Mouse (Mus musculus) intestine, postnatal 0 days (tissue): Measurements from ENCODE around the gene Pcdh15. TPM values are rescaled to one million over a fixed set of nuclear protein-coding genes. Genes with fewer than 3 reads are reported as not detected.

Source experiments
- ATAC-seq: fragments of 200-750 bp; cut with Nextera tagmentation; 2 replicates; pipeline ENCODE4 v1.8.0; 2017; ENCODE audit warnings: mild to moderate bottlenecking, moderate TSS enrichment, moderate library complexity
- H3K27ac ChIP-seq: fragments of 300-500 bp; sonication (generic); 2 replicates; pipeline ENCODE4 v1.5.1; 2014; ENCODE audit warnings: mild to moderate bottlenecking, low read depth, low read length, moderate library complexity
- H3K27me3 ChIP-seq: fragments of 300-500 bp; sonication (generic); replicated peaks from 2 replicates; pipeline ENCODE4 v1.6.1; 2014; ENCODE audit warnings: low read length, mixed read lengths; ENCODE audit not compliant: control insufficient read depth, insufficient read depth
- H3K36me3 ChIP-seq: fragments of 300-500 bp; sonication (generic); 2 replicates; pipeline ENCODE4 v1.6.1; 2014; ENCODE audit warnings: mild to moderate bottlenecking, moderate library complexity; ENCODE audit not compliant: control insufficient read depth, insufficient read depth
- H3K4me1 ChIP-seq: fragments of 300-500 bp; sonication (generic); replicated peaks from 2 replicates; pipeline ENCODE4 v1.6.1; 2014; ENCODE audit warnings: antibody characterized with exemption, low read length, mixed read lengths; ENCODE audit not compliant: control insufficient read depth, insufficient read depth
- H3K4me2 ChIP-seq: fragments of 300-500 bp; sonication (generic); replicated peaks from 2 replicates; pipeline ENCODE4 v1.6.1; 2014; ENCODE audit warnings: low read depth, mild to moderate bottlenecking, moderate library complexity
- H3K4me3 ChIP-seq: fragments of 300-500 bp; sonication (generic); 2 replicates; pipeline ENCODE4 v1.5.1; 2014; ENCODE audit warnings: low read depth, low read length
- H3K9ac ChIP-seq: fragments of 300-500 bp; sonication (generic); 2 replicates; pipeline ENCODE4 v1.6.1; 2014; ENCODE audit warnings: mild to moderate bottlenecking, low read depth, low read length
- H3K9me3 ChIP-seq: fragments of 300-500 bp; sonication (generic); 2 replicates; pipeline ENCODE4 v1.6.1; 2016; ENCODE audit warnings: mixed run types; ENCODE audit not compliant: control insufficient read depth
- CTCF ChIP-seq: sonication (generic); IDR thresholded peaks from 2 replicates; pipeline ENCODE4 v1.5.1; 2016; ENCODE audit warnings: low read depth, mild to moderate bottlenecking, control low read depth, antibody characterized with exemption, moderate library complexity
- WGBS: fragments of 180-500 bp; shearing (Covaris S2); extraction: QIAGEN DNeasy Blood & Tissue Kit; methylation state at CpG from one replicate; pipeline ENCODE4 v1.1.7; 2014; 5-methylcytosine and 5-hydroxymethylcytosine counted together
- polyA plus RNA-seq: library from polyadenylated mRNA; unstranded; fragments of >200 nt; fragmentation: Nextera tagmentation; extraction: Ambion mirVana; gene quantifications from 2 replicates; pipeline ENCODE4 v1.2.1, GENCODE M21; 2015

The Pcdh15 gene
- polyA plus RNA-seq, 1 experiment from 2014 or later, result 0.61 TPM

DNA sequence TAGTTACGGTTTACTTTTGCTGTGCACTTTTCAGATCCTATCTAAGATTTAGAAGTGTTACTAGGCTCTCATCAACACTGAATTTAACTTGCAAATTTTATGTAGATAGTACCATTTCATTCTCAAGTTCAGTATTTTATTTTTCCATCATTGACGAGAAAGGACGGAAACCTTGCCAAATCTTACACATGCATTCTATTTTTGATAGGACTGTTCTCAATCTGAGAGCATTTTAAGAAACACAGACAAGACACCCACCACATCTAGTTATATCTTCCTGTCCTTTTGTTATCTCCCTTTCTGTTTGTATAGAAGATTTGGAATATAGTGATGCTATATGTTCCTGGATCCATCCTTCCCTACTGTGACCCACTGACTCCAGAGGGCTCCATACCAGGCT is 332.2 kb downstream of the Pcdh15 start:
- H3K4me1 ChIP-seq, result no peaks in the 10 kb centered on the region
- H3K9me3 ChIP-seq, result no peaks in the 10 kb centered on the region
- H3K27ac ChIP-seq, result no peak overlapping the region
- H3K9ac ChIP-seq, result no peak overlapping the region
- no peak overlapping the region for H3K4me2 ChIP-seq
- H3K27me3 ChIP-seq, result no peaks in the 10 kb centered on the region
- H3K4me3 ChIP-seq, result no peak overlapping the region
- 81% methylated on average over 3 of the region's 3 CpGs for WGBS
- no peaks in the 10 kb centered on the region for H3K36me3 ChIP-seq
- TF ChIP-seq CTCF, result no peak
- ATAC-seq, result no peak

GRCm38 (mm10) chr10:73484082-73484481 is 384.9 kb downstream of the Pcdh15 start:
- 56% methylated on average over 2 of the region's 2 CpGs for WGBS
- Histone ChIP-seq H3K4me1 (no peaks in the 10 kb centered on the region), H3K4me3 (no peak overlapping the region), H3K36me3 (no peaks in the 10 kb centered on the region), H3K9me3 (no peaks in the 10 kb centered on the region), H3K27ac (no peak overlapping the region), H3K9ac (no peak overlapping the region), H3K27me3 (no peaks in the 10 kb centered on the region), H3K4me2 (no peak overlapping the region)
- TF ChIP-seq CTCF, result no peak
- no peak for ATAC-seq

DNA sequence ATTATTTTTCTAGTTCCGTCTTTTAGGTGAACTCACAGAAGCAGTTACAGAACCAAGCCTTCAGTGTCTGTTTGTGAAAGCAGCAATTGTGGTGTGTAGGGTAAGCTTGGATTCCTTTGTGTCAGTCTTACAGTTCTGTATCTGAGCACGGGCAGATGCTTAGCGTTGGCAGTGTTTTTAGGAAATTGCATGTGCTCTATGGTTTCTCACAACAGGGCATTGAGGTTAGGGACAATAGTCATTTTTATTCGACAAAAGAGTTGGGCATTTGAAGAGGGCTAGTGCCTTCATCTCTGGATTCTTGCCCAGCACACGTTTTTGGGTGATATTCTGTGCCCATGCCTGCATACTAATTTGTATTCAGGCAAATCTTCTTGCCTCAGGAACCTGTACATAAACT is 392.5 kb downstream of the Pcdh15 start:
- no peak for TF ChIP-seq CTCF
- Histone ChIP-seq H3K4me2 (no peak overlapping the region), H3K36me3 (no peaks in the 10 kb centered on the region), H3K4me3 (no peak overlapping the region), H3K27me3 (no peaks in the 10 kb centered on the region), H3K4me1 (no peaks in the 10 kb centered on the region), H3K9ac (no peak overlapping the region), H3K9me3 (no peaks in the 10 kb centered on the region), H3K27ac (no peak overlapping the region)
- no peak for ATAC-seq
- 76% methylated on average over 5 of the region's 5 CpGs for WGBS

DNA sequence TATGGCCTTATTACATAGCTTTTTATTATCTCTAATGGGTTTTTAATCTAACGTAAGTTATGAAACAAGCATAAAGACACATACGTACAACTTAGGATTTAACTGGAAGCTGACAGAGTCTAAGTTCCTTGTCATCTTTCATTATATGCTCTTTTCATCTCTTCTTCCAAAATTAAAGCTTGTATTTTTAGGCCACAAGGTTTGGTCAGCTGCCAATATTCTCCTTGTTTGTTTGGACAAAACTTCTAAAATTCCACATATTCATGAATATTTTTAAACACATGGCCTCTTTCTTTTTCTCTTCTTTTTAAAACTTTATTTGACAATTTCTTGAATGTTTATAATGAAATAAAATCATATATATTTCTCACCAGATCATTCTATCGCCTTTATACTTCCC is 415.7 kb downstream of the Pcdh15 start:
- H3K9me3 ChIP-seq, result no peaks in the 10 kb centered on the region
- no peak overlapping the region for H3K9ac ChIP-seq
- no peaks in the 10 kb centered on the region for H3K36me3 ChIP-seq
- H3K27me3 ChIP-seq, result no peaks in the 10 kb centered on the region
- no peaks in the 10 kb centered on the region for H3K4me1 ChIP-seq
- H3K4me2 ChIP-seq, result no peak overlapping the region
- 70% methylated on average over 3 of the region's 3 CpGs for WGBS
- no peak for ATAC-seq
- H3K27ac ChIP-seq, result no peak overlapping the region
- H3K4me3 ChIP-seq, result no peak overlapping the region
- no peak for TF ChIP-seq CTCF

DNA sequence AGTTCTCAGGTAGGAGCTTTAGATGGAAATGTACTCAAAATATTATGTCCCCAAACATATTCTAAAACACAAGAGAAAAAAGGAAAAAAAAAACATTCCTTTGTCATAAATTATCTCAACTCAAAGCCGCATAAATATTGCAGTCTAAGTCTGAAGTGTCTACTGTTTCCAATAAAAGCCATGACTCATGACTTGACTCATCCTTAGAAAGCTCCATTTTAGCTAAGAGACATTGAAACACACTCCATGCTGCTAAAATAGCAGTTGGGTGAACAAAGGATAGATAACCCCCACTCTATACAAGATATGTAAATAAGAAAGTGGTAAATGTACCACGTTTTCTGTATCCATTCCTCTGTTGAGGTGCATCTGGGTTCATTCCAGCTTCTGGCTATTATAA is 416.6 kb downstream of the Pcdh15 start:
- ATAC-seq, result no peak
- Histone ChIP-seq H3K4me1 (no peaks in the 10 kb centered on the region), H3K9me3 (no peaks in the 10 kb centered on the region), H3K27me3 (no peaks in the 10 kb centered on the region), H3K4me2 (no peak overlapping the region), H3K9ac (no peak overlapping the region), H3K4me3 (no peak overlapping the region), H3K36me3 (no peaks in the 10 kb centered on the region), H3K27ac (no peak overlapping the region)
- TF ChIP-seq CTCF, result no peak
- 63% methylated on average over 2 of the region's 2 CpGs for WGBS

GRCm38 (mm10) chr10:73519438-73519837 is 420.3 kb downstream of the Pcdh15 start:
- Histone ChIP-seq H3K9ac (no peak overlapping the region), H3K27ac (no peak overlapping the region), H3K9me3 (no peaks in the 10 kb centered on the region), H3K4me2 (no peak overlapping the region), H3K27me3 (no peaks in the 10 kb centered on the region), H3K4me3 (no peak overlapping the region), H3K4me1 (no peaks in the 10 kb centered on the region), H3K36me3 (no peaks in the 10 kb centered on the region)
- 93% methylated on average over 3 of the region's 3 CpGs for WGBS
- TF ChIP-seq CTCF, result no peak
- ATAC-seq, result no peak

- Histone ChIP-seq H3K9me3 (no peaks in the 10 kb centered on the region), H3K4me2 (no peak overlapping the region), H3K36me3 (no peaks in the 10 kb centered on the region), H3K27ac (no peak overlapping the region), H3K4me1 (no peaks in the 10 kb centered on the region), H3K4me3 (no peak overlapping the region), H3K9ac (no peak overlapping the region), H3K27me3 (no peaks in the 10 kb centered on the region)
- ATAC-seq, result no peak
- TF ChIP-seq CTCF, result no peak; the same call in 1 of the 2 replicates
- 90% methylated on average over 10 of the region's 10 CpGs for WGBS
Observed at GRCm38 (mm10) chr10:73552831-73553230, 453.7 kb downstream of the Pcdh15 start.
